Mouse (Mus musculus): ENCODE measurements at regions not wholly inside any gene's neighbourhood (a gene's known extent, or its start where the extent isn't known, plus 50 kb on each side); places are given as distances from the start of the nearest gene placed in this dataset.

DNA sequence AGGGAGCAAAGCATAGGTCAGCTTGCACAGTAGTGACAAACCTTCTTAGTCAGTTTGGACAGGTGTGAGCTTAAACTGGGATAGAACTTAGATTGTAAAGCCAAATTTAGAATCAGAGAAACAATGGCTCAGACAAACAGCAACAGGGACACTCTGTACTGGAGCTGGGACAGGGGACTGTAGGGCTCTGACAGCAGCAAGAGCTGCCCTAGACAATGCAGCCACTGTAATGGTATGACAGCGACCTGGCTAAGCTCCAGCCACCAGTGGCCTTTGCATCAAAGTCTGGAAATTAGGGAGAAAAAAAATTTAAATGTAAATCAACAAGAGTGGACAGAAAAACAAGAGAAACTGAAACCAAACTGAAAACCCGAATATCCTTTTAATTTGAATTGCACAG is 53.2 kb upstream of the Armc3 start:
- TF ChIP-seq POLR2A (IDR thresholded peaks at IDR 0.05; ENCODE audit: control insufficient read depth, extremely low read depth, insufficient read depth, low read length, poor library complexity), result no peak
- TF ChIP-seq CTCF (IDR thresholded peaks at IDR 0.05; ENCODE audit: borderline replicate concordance, control insufficient read depth, extremely low read depth, insufficient read depth, low read length, poor library complexity), result no peak
- Histone ChIP-seq H3K4me1 (replicated peaks; ENCODE audit: control insufficient read depth, insufficient read depth, low read length) (peaks cover 11% of the 10 kb centered on the region), H3K27me3 (ENCODE audit: control insufficient read depth, insufficient read depth, low read length) (no peaks in the 10 kb centered on the region), H3K36me3 (ENCODE audit: control insufficient read depth, insufficient read depth, low read length) (no peaks in the 10 kb centered on the region), H3K4me3 (ENCODE audit: control insufficient read depth, insufficient read depth, low read length) (no peak overlapping the region), H3K27ac (ENCODE audit: control insufficient read depth, insufficient read depth, low read length) (no peak overlapping the region)
- no peak for DNase-seq
- 48% methylated on average over 2 of the region's 2 CpGs for WGBS

DNA sequence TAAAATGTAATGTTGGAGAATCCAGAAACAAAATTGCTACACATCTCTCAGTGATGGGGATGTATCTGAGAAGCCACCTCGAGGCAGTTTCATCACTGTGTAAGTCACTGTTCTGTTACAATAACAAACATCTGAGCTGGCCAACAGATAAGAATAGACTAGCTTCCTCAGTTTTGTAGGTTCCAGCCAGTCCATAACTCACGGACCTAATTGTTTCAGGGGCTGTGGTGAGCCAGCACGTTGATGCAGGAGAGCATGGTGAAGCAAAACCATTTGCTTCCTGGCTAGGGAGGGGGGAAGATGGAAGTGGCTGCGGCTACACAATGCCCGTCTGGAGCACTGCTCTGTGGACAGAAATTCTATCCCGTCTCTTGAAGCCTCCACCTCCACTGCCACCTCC is 52.8 kb upstream of the Armc3 start:
- no peaks in the 10 kb centered on the region for H3K27me3 ChIP-seq (ENCODE audit: control insufficient read depth, insufficient read depth, low read length)
- WGBS, result 33% methylated on average over 6 of the region's 6 CpGs
- no peak overlapping the region for H3K27ac ChIP-seq (ENCODE audit: control insufficient read depth, insufficient read depth, low read length)
- peaks cover 11% of the 10 kb centered on the region for H3K4me1 ChIP-seq (replicated peaks; ENCODE audit: control insufficient read depth, insufficient read depth, low read length)
- H3K4me3 ChIP-seq (ENCODE audit: control insufficient read depth, insufficient read depth, low read length), result no peak overlapping the region
- TF ChIP-seq POLR2A (IDR thresholded peaks at IDR 0.05; ENCODE audit: control insufficient read depth, extremely low read depth, insufficient read depth, low read length, poor library complexity), result no peak
- no peaks in the 10 kb centered on the region for H3K36me3 ChIP-seq (ENCODE audit: control insufficient read depth, insufficient read depth, low read length)
- no peak for DNase-seq

DNA sequence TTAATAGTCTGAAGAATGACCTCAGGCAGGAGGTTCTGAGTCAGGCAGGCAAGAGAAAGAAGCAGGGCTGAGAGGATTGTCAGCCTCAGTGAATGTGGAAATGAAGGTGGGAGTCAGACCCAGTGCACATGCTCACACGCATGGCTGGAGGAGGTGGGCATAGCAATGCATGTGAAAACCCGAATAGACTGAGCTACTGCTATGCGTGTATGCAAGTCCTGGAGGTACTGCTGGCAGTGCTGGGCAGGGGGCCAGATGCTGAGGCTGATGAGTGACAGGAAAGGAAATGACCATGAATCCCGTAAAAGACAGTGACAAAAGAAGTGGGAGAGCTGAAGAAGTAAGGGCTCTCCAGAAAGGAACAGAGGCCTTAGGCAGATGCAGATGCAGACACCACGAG is 50.3 kb upstream of the Armc3 start:
- Histone ChIP-seq H3K36me3 (ENCODE audit: control insufficient read depth, insufficient read depth, low read length) (no peaks in the 10 kb centered on the region), H3K4me3 (ENCODE audit: control insufficient read depth, insufficient read depth, low read length) (no peak overlapping the region), H3K4me1 (replicated peaks; ENCODE audit: control insufficient read depth, insufficient read depth, low read length) (peaks cover 11% of the 10 kb centered on the region), H3K27me3 (ENCODE audit: control insufficient read depth, insufficient read depth, low read length) (no peaks in the 10 kb centered on the region), H3K27ac (ENCODE audit: control insufficient read depth, insufficient read depth, low read length) (no peak overlapping the region)
- DNase-seq, result no peak
- 92% methylated on average over 5 of the region's 5 CpGs for WGBS
- TF ChIP-seq POLR2A (IDR thresholded peaks at IDR 0.05; ENCODE audit: control insufficient read depth, extremely low read depth, insufficient read depth, low read length, poor library complexity) (no peak), CTCF (IDR thresholded peaks at IDR 0.05; ENCODE audit: borderline replicate concordance, control insufficient read depth, extremely low read depth, insufficient read depth, low read length, poor library complexity) (no peak)

All from thymus, adult 2 months (tissue).